Mouse (Mus musculus) lung, postnatal 25 days (tissue): ENCODE measurements at regions not wholly inside any gene's neighbourhood (a gene's known extent, or its start where the extent isn't known, plus 50 kb on each side); places are given as distances from the start of the nearest gene placed in this dataset.

Source experiments
- DNase-seq: peaks from one replicate; pipeline ENCODE4 v3.0.0; 2022; ENCODE audit warnings: low spot score

DNA sequence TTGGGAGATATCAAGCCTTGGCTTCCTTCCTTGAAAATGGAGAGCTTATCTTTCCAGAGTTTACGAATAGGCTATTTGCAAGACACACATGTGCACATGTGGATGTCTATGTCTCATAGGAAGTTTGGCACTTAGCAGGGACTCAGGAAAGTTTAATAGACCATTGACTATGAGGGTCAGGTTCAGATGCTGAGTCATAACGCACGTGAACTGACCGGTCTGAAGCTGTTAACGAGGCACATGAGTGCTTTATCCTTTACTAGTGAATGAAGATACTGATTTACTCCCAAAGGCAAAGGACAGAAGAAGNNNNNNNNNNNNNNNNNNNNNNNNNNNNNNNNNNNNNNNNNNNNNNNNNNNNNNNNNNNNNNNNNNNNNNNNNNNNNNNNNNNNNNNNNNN lies 1442.8 kb downstream of the Gsdmc2 start:
- no peak for DNase-seq

GRCm38 (mm10) chr15:62400984-62401609 lies 1443.9 kb downstream of the Gsdmc2 start:
- DNase-seq: peak; percentile 15

GRCm38 (mm10) chr15:62399381-62399780 lies 1445.6 kb downstream of the Gsdmc2 start:
- DNase-seq: no peak

- DNase-seq: no peak
Observed at GRCm38 (mm10) chr15:62397009-62397408, 1448.0 kb downstream of the Gsdmc2 start.

- no peak for DNase-seq
Observed at GRCm38 (mm10) chr15:62395377-62395776, 1449.6 kb downstream of the Gsdmc2 start.

DNA sequence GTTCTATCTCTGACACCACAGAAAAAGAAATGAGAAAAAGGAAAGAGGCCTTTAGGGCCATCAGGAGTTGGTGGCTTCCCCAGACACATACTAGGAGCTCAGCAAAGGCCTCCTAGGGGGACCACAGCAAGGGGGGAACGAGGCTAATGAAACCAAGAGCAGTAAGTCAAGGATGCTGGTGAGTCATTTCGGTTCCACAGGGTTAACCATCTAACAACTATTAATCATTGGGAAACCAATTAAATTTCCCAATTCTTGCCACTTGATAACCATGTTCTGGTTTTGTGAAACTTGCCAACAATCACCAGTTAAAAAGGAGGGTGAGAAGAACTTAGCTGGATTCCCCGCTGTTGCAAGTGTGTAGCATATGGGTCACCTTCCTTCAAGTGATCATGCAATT lies 1451.6 kb downstream of the Gsdmc2 start:
- DNase-seq: no peak

GRCm38 (mm10) chr15:62392839-62393238 lies 1452.1 kb downstream of the Gsdmc2 start:
- DNase-seq: no peak

GRCm38 (mm10) chr15:62392381-62392780 lies 1452.6 kb downstream of the Gsdmc2 start:
- peak; percentile 30 for DNase-seq

DNA sequence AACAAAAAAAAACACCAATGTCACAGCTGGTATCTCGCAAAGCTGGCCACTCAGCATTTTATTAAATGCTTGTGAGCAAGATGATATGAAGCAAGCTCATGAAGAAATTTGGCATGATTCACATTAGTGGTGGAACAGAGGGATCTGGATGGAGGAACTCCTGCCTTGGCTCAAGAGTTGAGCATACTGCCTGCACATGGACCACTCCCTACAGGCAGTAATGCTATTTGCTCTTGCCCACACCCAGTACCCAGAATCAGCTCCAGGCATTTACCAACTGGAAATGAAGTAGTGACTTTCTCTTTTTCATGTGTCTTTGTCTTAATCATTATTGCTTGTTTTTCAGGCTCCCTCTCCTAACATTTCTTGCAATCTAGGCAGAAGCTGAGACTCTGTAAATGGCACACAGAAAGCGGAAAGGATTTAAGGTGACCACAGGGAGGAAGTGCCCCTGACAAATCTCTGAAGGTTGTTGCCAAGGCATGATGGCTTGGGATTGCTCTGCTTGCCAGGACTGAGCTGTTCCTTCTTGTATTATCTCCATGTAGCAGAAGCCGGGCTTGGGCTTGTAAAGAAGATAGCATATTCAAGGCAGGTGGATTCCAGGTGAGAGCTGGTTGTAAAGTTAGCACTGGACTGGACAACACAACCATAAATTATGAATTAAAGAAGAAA lies 1455.4 kb downstream of the Gsdmc2 start:
- no peak for DNase-seq

GRCm38 (mm10) chr15:62382233-62382632 lies 1459.4 kb upstream of the A1bg start:
- DNase-seq: no peak

- no peak for DNase-seq
Observed at GRCm38 (mm10) chr15:62374641-62375040, 1451.8 kb upstream of the A1bg start.

DNA sequence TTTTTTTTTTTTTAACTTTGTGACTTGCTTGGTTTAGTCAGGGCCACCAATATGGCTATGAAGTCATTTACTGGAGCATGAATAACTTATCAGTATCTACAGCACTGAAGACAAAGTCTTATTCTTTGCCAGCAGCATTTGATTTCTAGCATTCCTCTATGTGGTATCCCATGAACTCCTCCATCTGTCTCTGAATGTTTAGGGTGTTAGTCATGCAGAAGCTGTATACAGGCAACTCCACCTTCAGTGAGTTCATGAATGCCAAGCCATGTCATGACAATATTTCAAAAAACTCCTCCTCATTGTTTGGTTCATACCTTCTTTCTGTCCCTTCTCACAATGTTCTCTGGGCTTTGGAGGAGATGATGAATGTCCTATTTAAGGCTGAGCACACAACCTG lies 1438.4 kb upstream of the A1bg start:
- DNase-seq: no peak

GRCm38 (mm10) chr15:62358338-62359239 lies 1435.8 kb upstream of the A1bg start:
- no peak for DNase-seq

DNA sequence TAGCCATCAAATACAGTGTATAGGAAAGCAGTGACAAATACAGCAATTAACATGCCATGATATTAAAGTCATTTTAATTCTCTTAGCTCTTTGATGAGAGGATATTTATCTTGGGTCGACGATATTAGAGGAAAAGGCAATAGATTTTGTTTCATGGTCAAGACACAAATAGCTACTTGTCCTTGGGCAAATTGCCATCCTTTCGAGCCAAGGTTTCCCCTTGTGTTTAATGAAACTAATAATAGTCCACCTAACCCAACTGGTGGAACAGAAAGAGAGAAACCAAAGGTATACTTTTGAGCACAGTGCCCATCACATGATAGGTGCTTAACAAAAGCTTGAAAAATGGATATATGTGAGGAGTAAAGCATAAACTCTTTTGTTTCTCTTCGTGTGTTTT lies 1431.0 kb upstream of the A1bg start:
- DNase-seq: no peak

GRCm38 (mm10) chr15:62350862-62351757 lies 1428.3 kb upstream of the A1bg start:
- peak; percentile 10 for DNase-seq

GRCm38 (mm10) chr15:62349981-62350380 lies 1427.2 kb upstream of the A1bg start:
- DNase-seq: no peak

DNA sequence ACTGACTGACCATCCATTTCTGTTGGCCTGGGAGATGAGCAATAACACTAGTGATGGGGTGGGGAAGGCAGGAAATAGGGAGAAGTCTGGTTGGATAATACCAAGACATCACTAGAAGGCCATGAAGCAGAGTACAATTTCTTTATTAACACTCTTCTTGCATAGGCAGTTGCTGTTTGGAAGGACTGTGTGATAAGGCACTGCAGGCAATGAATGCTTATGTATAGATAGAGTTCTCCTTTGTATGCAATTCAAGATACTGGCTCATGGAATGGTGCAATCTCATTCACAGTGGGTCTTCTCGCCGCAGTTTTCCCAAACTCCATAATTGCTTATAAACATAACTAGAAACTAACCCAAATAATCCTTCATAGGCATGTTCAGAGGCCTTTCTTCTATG lies 1426.1 kb upstream of the A1bg start:
- DNase-seq: no peak

GRCm38 (mm10) chr15:62347697-62348096 lies 1424.9 kb upstream of the A1bg start:
- no peak for DNase-seq

GRCm38 (mm10) chr15:62345893-62346292 lies 1423.1 kb upstream of the A1bg start:
- no peak for DNase-seq

DNA sequence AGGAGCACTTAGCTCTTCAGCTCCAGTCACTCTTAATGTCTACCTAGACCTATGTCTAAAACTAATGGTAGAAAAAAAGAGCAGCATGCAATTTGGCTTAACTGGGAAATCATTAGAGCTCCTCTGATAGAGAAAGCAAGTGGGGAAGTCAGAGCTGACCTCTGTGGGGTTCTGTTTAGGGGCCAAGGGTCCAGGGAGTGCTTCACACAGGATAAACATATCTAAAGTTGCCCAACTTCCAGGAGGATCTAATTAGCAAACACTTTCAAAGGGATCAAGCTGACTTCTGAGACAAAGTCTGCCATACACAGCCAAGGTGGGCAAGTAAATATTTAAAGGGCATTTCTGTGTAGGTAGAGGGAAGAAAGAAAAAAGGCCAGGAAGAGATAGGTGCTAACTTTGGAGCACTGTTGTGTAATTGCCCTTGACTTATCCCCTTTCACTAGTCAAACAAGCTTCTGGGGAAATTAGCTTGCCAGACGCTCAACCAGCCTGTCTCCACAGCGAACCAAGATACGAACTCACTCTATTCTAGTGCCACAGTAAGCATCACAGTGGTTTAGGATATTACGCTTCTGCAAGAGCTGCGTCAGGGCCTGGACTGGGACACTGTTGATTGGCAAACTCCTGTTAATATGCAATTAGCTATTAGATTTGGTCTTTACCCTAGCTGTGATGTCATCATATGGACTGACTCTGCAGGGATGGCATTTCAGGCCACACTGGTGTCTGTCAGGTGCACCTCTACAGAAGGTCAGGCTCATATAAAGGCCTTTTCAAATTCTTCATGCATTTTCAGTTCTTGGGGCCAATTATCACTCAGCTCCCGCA lies 1413.9 kb upstream of the A1bg start:
- no peak for DNase-seq
